Mouse (Mus musculus) hindbrain, postnatal 0 days (tissue): ENCODE results near the gene Tub. TPM values are rescaled to one million over a fixed set of nuclear protein-coding genes. Genes with fewer than 3 reads are reported as not detected.
A peak's percentile ranks its signal among the peaks of the same experiment; 100 is the strongest.

Experiments
- ATAC-seq: fragments of 200-750 bp; cut with Nextera tagmentation; 2 replicates; pipeline ENCODE4 v1.8.0; 2017; ENCODE audit warnings: mild to moderate bottlenecking, moderate TSS enrichment, moderate library complexity
- DNase-seq: peaks from one replicate; pipeline ENCODE4 v3.0.0-alpha.2; 2015; ENCODE audit warnings: low spot score
- H3K27ac ChIP-seq: fragments of 300-500 bp; sonication (generic); 2 replicates; pipeline ENCODE4 v1.5.1; 2014; ENCODE audit warnings: mild to moderate bottlenecking
- H3K27me3 ChIP-seq: fragments of 300-500 bp; sonication (generic); 2 replicates; pipeline ENCODE4 v1.6.1; 2014; ENCODE audit warnings: low read length, mixed read lengths; ENCODE audit not compliant: insufficient read depth
- H3K36me3 ChIP-seq: fragments of 300-500 bp; sonication (generic); 2 replicates; pipeline ENCODE4 v1.6.1; 2014; ENCODE audit warnings: low read length, mixed read lengths; ENCODE audit not compliant: insufficient read depth
- H3K4me1 ChIP-seq: fragments of 300-500 bp; sonication (generic); 2 replicates; pipeline ENCODE4 v1.6.1; 2014; ENCODE audit warnings: antibody characterized with exemption, low read length, mixed read lengths; ENCODE audit not compliant: insufficient read depth
- H3K4me2 ChIP-seq: fragments of 300-500 bp; sonication (generic); 2 replicates; pipeline ENCODE4 v1.6.1; 2014; ENCODE audit warnings: low read depth, mild to moderate bottlenecking, low read length, moderate library complexity, mixed read lengths
- H3K4me3 ChIP-seq: fragments of 300-500 bp; sonication (generic); 2 replicates; pipeline ENCODE4 v1.5.1; 2014; ENCODE audit warnings: low read length
- H3K9ac ChIP-seq: fragments of 300-500 bp; sonication (generic); replicated peaks from 2 replicates; pipeline ENCODE4 v1.6.1; 2014; ENCODE audit warnings: mild to moderate bottlenecking, low read length, moderate library complexity, mixed read lengths
- H3K9me3 ChIP-seq: fragments of 300-500 bp; sonication (generic); 2 replicates; pipeline ENCODE4 v1.6.1; 2016; ENCODE audit warnings: low read length, mixed read lengths
- CTCF ChIP-seq: IDR thresholded peaks from 2 replicates; pipeline ENCODE4 v1.5.1; 2016; ENCODE audit warnings: antibody characterized with exemption, control low read depth, low read depth
- WGBS: fragments of 180-500 bp; shearing (Covaris S2); extraction: QIAGEN DNeasy Blood & Tissue Kit; methylation state at CpG from one replicate; pipeline ENCODE4 v1.1.7; 2014; 5-methylcytosine and 5-hydroxymethylcytosine counted together
- polyA plus RNA-seq: library from polyadenylated mRNA; unstranded; fragments of >200 nt; fragmentation: Nextera tagmentation; extraction: Ambion mirVana; gene quantifications from 2 replicates; pipeline ENCODE4 v1.2.1, GENCODE M21; 2015
- total RNA-seq: library from RNA; depleted of rRNA; stranded (reverse); fragments of >200 nt; gene quantifications from 2 replicates; pipeline ENCODE4 v1.2.3, GENCODE M21; 2014

Gene Tub
- total and polyA plus RNA-seq, 2 experiments from 2014 or later, result 32.7 to 134 TPM

- no peak overlapping the region for H3K27ac ChIP-seq
- no peaks in the 10 kb centered on the region for H3K36me3 ChIP-seq
- WGBS, result 79% methylated on average over 4 of the region's 4 CpGs
- ATAC-seq, result no peak
- H3K4me3 ChIP-seq, result no peak overlapping the region
- no peak overlapping the region for H3K9ac ChIP-seq
- H3K9me3 ChIP-seq, result no peaks in the 10 kb centered on the region
- no peaks in the 10 kb centered on the region for H3K27me3 ChIP-seq
- no peak for DNase-seq
- H3K4me2 ChIP-seq, result no peak overlapping the region
- no peak for TF ChIP-seq CTCF
- H3K4me1 ChIP-seq, result no peaks in the 10 kb centered on the region
Observed at GRCm38 (mm10) chr7:109001971-109002370, 51.8 kb downstream of the Tub start.

- Histone ChIP-seq H3K27me3 (no peaks in the 10 kb centered on the region), H3K36me3 (no peaks in the 10 kb centered on the region), H3K9me3 (no peaks in the 10 kb centered on the region), H3K27ac (no peak overlapping the region), H3K9ac (no peak overlapping the region), H3K4me1 (no peaks in the 10 kb centered on the region), H3K4me2 (no peak overlapping the region), H3K4me3 (no peak overlapping the region)
- no peak for ATAC-seq
- no peak for DNase-seq
- WGBS, result 39% methylated on average over 3 of the region's 3 CpGs
- TF ChIP-seq CTCF, result no peak
Observed at GRCm38 (mm10) chr7:109003653-109004052, 53.5 kb downstream of the Tub start.

GRCm38 (mm10) chr7:109009260-109009659 lies 59.1 kb downstream of the Tub start:
- H3K27ac ChIP-seq, result no peak overlapping the region
- ATAC-seq, result no peak
- H3K4me2 ChIP-seq, result no peak overlapping the region
- no peak overlapping the region for H3K4me3 ChIP-seq
- H3K27me3 ChIP-seq, result no peaks in the 10 kb centered on the region
- H3K4me1 ChIP-seq, result peaks cover 16% of the 10 kb centered on the region
- no peak for TF ChIP-seq CTCF
- no peak overlapping the region for H3K9ac ChIP-seq
- no peak for DNase-seq
- no peaks in the 10 kb centered on the region for H3K9me3 ChIP-seq
- WGBS, result 95% methylated on average over 1 of the region's 1 CpGs
- no peaks in the 10 kb centered on the region for H3K36me3 ChIP-seq

GRCm38 (mm10) chr7:109010720-109011595 lies 60.8 kb downstream of the Tub start:
- peak overlapping the region; percentile 66 for H3K4me2 ChIP-seq
- peak; percentile 71 for ATAC-seq

GRCm38 (mm10) chr7:109011596-109012180 lies 61.5 kb downstream of the Tub start:
- Histone ChIP-seq H3K9ac (peak overlapping the region; percentile 89), H3K4me1 (peaks cover 23% of the 10 kb centered on the region), H3K27ac (peak overlapping the region; percentile 92), H3K36me3 (no peaks in the 10 kb centered on the region), H3K4me3 (peak overlapping the region; percentile 76), H3K27me3 (no peaks in the 10 kb centered on the region), H3K4me2 (peak overlapping the region; percentile 66), H3K9me3 (no peaks in the 10 kb centered on the region)
- peak; percentile 84 for DNase-seq
- peak; percentile 89 for ATAC-seq
- 26% methylated on average over 8 of the region's 8 CpGs for WGBS
- no peak for TF ChIP-seq CTCF

More at GRCm38 (mm10) chr7:109010720-109011595, 60.8 kb downstream of the Tub start:
- Histone ChIP-seq H3K4me1 (peaks cover 23% of the 10 kb centered on the region), H3K27me3 (no peaks in the 10 kb centered on the region), H3K9ac (peak overlapping the region; percentile 89), H3K27ac (peak overlapping the region; percentile 92), H3K4me3 (peak overlapping the region; percentile 76), H3K9me3 (no peaks in the 10 kb centered on the region), H3K36me3 (no peaks in the 10 kb centered on the region)
- DNase-seq, result peak; percentile 71
- 1% methylated on average over 56 of the region's 82 CpGs for WGBS
- peak; percentile 28; the same call in 1 of the 2 replicates for TF ChIP-seq CTCF

- Histone ChIP-seq H3K9me3 (no peaks in the 10 kb centered on the region), H3K4me1 (peaks cover 23% of the 10 kb centered on the region), H3K9ac (0 out of 2 replicates have a peak overlapping the region, but pooled peaks have one; percentile 89), H3K27me3 (no peaks in the 10 kb centered on the region), H3K27ac (peak overlapping the region; percentile 92), H3K4me3 (peak overlapping the region; percentile 76), H3K36me3 (no peaks in the 10 kb centered on the region), H3K4me2 (peak overlapping the region; percentile 66)
- ATAC-seq (no peak), DNase-seq (no peak)
- WGBS, result 58% methylated on average over 1 of the region's 1 CpGs
- no peak for TF ChIP-seq CTCF
Observed at GRCm38 (mm10) chr7:109012575-109012974, 62.4 kb downstream of the Tub start.
